Mouse (Mus musculus) kidney, adult 9 months (tissue): Measurements from ENCODE around the gene Olfr771.
"Not testable (repeated sequence)": the region's sequence is repeated elsewhere in the genome, so short reads cannot be mapped to it uniquely, and the experiment has no call there.

Experiments
- DNase-seq: peaks from one replicate; pipeline ENCODE4 v3.0.0; 2022

Olfr771 gene

DNA sequence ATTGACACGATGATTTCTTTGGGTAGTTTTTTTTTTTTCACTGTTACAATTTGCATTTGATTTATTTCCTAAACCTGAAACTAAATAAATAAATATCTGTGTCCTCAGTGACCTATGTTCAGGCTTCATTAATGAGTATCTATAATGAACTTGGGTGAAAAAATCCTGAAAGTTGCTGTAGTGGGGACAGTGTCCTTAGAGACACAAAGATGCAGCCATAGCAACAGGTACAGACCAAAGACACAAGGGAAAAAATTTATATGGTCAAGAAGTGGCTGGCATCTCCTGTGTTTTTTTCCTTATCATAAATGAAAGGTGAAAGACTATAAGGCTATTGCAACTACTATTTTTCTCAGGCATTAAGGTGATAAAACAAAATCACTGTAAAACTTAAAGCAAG is at the start of gene Olfr771:
Gene Olfr771 (minus strand): TSS at position 101 of the 400 bp plus-strand sequence.
- DNase-seq = no peak

DNA sequence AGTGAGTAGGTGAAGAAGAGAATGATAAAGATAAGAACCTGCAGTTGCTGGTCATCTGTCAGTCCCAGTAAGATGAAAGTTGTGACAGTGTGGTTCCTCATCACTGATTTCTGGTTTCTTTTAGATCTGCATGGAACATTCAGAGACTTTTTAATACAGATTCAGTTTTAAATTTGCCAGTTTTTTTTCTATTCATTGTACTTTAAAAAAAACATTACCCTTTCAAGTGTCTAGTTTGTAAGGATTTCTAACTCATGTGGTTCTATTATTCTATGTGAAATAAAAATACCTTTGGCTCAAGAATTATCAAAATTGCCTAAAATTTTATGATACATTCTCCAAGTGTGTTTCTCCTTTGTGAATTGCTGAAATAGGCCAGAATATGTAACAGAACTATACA is 22.8 kb upstream of the Olfr771 start, which contains the start of gene Olfr773:
Gene Olfr773 (minus strand): TSS at position 101 of the 400 bp plus-strand sequence.
- not testable (repeated sequence) for DNase-seq

- DNase-seq = not testable (repeated sequence)
Measured at GRCm38 (mm10) chr10:129177821-129178220, 13.3 kb upstream of the Olfr771 start, which contains the start of gene Olfr772. Olfr772 (minus strand) TSS chr10:129177921.

GRCm38 (mm10) chr10:129138898-129139297 is 25.7 kb downstream of the Olfr771 start, which contains the start of gene Olfr770:
Olfr770 (minus strand) TSS chr10:129138998.
- DNase-seq = no peak

DNA sequence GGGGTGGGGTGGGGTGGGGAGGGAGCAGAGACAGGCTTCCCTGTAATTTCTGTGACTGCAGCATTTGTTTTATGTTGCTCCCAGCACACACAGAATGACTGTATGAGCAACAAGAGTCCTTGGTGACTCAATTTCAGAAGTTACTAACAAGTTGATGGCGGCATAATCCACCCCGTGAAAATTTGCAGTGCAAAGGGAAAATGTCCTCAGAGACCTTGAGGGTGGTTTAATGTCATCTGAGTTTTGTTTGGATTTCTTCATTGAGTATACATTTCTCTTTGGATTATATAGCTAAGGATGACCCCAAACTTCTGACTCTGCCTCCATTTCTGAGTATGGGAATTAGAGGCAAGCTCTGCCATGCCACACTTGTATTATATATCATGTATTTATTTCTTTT is 46.8 kb downstream of the Olfr771 start, which contains the start of gene Olfr769:
Gene Olfr769 (minus strand): TSS at position 101 of the 400 bp plus-strand sequence.
- no peak for DNase-seq

DNA sequence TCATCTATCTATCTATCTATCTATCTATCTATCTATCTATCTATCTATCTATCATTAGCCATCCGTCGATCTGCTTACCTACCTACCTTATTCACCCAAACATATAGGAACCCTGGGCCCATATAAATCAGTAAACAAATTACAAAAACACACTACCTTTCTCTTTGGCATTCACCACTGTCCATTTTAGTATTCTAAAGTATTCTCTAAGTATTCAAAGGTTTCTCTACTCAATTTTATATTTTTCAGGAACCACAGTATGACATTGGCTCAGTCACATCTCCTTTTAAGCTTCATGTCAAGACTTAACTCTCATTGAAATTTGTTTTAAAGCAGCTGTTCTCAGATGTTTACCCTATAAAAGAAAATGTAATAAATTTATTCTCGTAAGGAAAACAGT is 49.4 kb downstream of the Olfr771 start:
- DNase-seq = no peak
